Mouse (Mus musculus): ENCODE measurements around the gene Cdh26.

Cdh26 gene

DNA sequence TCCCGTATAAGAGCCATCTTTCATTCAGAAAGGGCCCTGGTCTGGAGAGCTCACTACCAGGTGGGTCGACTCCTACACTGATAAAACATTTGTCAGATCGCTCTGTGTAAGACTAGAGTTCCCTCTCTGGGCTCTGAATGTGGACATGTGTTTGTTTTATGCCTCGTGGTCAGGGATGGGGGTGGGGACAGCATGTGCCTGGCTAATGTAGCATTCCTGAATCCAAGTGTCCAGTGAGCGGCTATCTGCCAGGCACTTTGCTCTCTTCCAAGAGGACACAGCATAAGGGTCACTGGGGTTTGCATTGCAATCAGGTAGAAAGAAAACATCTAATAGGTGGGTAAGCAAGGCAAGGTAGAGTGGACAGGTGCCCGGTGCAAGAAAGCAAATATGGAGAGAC, 77.9 kb downstream of the Cdh26 start:
- DNase-seq (ENCODE audit: low read depth, low spot score), result no peak

- DNase-seq (ENCODE audit: low read depth, low spot score), result no peak
These were observed 82.7 kb downstream of the Cdh26 start for GRCm38 (mm10) chr2:178513043-178513442.

- no peak for DNase-seq (ENCODE audit: low read depth, low spot score)
These were observed 83.3 kb downstream of the Cdh26 start for GRCm38 (mm10) chr2:178513636-178514071.

- no peak for DNase-seq (ENCODE audit: low read depth, low spot score)
These were observed 86.1 kb downstream of the Cdh26 start for GRCm38 (mm10) chr2:178516421-178516820.

GRCm38 (mm10) chr2:178516941-178517340, 86.6 kb downstream of the Cdh26 start:
- no peak for DNase-seq (ENCODE audit: low read depth, low spot score)

GRCm38 (mm10) chr2:178519321-178519720, 89.0 kb downstream of the Cdh26 start:
- DNase-seq (ENCODE audit: low read depth, low spot score), result no peak

- DNase-seq (ENCODE audit: low read depth, low spot score), result no peak
These were observed 89.9 kb downstream of the Cdh26 start for GRCm38 (mm10) chr2:178520216-178520615.

- DNase-seq (ENCODE audit: low read depth, low spot score), result no peak
These were observed 92.0 kb downstream of the Cdh26 start for GRCm38 (mm10) chr2:178522331-178522730.

DNA sequence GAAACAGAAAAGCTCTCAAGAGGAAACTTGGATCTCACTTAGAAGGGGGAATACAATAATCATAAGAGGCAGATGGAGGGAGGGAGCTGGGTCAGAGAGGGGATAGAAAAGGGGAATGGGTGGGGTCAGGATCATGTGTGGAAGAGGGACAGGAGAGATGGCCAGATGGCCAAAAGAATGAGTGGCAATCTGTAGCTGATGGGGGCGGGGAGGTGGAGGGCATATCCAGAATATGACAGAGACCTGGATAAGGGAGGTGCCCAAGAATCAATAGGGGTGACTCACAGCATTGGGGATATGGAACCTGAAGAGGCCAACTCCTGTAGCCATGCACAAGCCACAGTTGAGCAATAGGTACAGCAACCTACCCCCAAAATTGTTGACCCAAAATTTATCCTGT, 92.5 kb downstream of the Cdh26 start:
- no peak for DNase-seq (ENCODE audit: low read depth, low spot score)

DNA sequence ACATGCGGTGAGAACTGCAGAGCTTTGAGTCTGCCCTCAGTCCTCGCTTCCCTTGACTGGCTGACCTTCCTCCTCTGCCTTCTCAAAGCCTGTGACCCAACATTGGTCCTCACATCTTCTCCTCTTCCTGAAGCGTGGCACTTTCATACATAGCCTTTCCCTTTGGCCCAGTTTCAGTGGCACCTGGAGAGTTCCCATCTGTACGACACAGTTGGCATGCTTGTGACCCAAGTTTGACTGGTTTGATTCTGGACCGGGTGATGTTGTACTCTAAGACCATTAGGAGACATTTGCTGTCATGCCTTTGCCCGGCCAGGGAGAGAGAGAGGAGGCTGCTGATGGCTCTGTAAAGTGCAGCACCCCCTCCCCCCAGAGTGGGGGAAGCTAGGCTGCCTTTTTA, 96.4 kb downstream of the Cdh26 start:
- no peak for DNase-seq (ENCODE audit: low read depth, low spot score)

DNA sequence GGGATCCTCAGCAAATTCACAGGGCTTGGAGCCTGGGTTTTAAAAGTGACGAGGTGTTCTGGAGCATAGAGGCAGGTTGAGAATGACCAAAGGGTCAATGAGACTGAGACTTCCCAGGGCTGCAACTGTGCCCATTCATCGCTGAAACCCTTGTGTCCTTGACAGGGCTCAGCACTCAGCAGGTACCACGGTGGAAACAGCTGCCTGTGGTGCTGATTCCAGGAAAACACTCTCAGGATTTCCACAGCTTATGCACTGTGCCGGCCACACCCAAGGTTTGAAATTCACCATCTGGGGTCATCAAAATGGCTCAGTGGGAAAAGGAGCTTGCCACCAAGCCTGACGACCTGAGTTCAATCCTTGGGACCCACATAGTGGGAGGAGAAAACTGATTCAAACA, 100.9 kb downstream of the Cdh26 start:
- no peak for DNase-seq (ENCODE audit: low read depth, low spot score)

- DNase-seq (ENCODE audit: low read depth, low spot score), result no peak
These were observed 106.2 kb downstream of the Cdh26 start for GRCm38 (mm10) chr2:178536574-178536973.
